ENCODE assay signal across 10 mouse cellular contexts in genomic region chr4:140421926-140422585, GRCm38 (mm10).
DNase-seq lines count a peak whose midpoint lies in the region; ATAC-seq lines count a peak whose summit lies in the region.
"Had no signal": no experiment of that assay in that cellular context is flagged by ENCODE, and none has a peak within 500 bp of the region (broad histone marks: within the 10 kb centered on the region; RNA-seq: fewer than 3 reads in every experiment).

No protein-coding gene starts in this region.

- WGBS in kidney, embryonic 16.5 days: 79% methylated on average over 7 of the region's 7 CpGs
- 43% methylated on average over 7 of the region's 7 CpGs for whole genome bisulfite sequencing in liver, embryonic 15.5 days (ENCODE audit: insufficient replicate concordance)

- H3K27ac ChIP-seq in kidney, embryonic 16.5 days (ENCODE audit: low read length): no peak overlapping the region
- H3K27ac ChIP-seq in liver, embryonic 15.5 days (replicated peaks): no peak overlapping the region
- H3K27ac ChIP-seq: forebrain, embryonic 10.5 days had no signal

- H3K36me3 ChIP-seq in kidney, embryonic 16.5 days (ENCODE audit: insufficient read depth, low read length): no peaks in the 10 kb centered on the region
- H3K36me3 ChIP-seq in liver, embryonic 15.5 days (replicated peaks): no peaks in the 10 kb centered on the region
- H3K36me3 ChIP-seq: forebrain, embryonic 10.5 days had no signal

- H3K9ac ChIP-seq in kidney, embryonic 16.5 days (replicated peaks; ENCODE audit: low read length): no peak overlapping the region
- no peak overlapping the region for H3K9ac ChIP-seq in liver, embryonic 15.5 days
- H3K9ac ChIP-seq: lung, embryonic 14.5 days had no signal

- peak; percentile 50 for DNase-seq in kidney, adult 18-20 months
- DNase-seq in adrenal gland, postnatal 25 days: peak; percentile 29
- DNase-seq in heart, postnatal 36 days: peak; percentile 18 to 57
- DNase-seq in layer of hippocampus, adult 8-10 months (ENCODE audit: low spot score in 2 of 2): no peak
- DNase-seq in right cerebral cortex, postnatal 25 days: no peak
- no peak for DNase-seq in thymus, postnatal 14 days
- DNase-seq: lung, embryonic 14.5 days had no signal

- peaks cover 10% of the 10 kb centered on the region for H3K4me1 ChIP-seq in kidney, embryonic 16.5 days (ENCODE audit: insufficient read depth, low read length)
- H3K4me1 ChIP-seq in liver, embryonic 15.5 days (replicated peaks): peaks cover 8% of the 10 kb centered on the region; the same call in 1 of the 2 replicates

- ATAC-seq in kidney, embryonic 16.5 days (ENCODE audit: low FRiP score, low TSS enrichment): no peak
- peak; percentile 44 for ATAC-seq in liver, embryonic 15.5 days (ENCODE audit: insufficient read depth)

- H3K4me2 ChIP-seq in kidney, embryonic 16.5 days (replicated peaks; ENCODE audit: low read depth, low read length): no peak overlapping the region
- peak overlapping the region; percentile 29; the same call in 1 of the 2 replicates for H3K4me2 ChIP-seq in liver, embryonic 15.5 days
- H3K4me2 ChIP-seq: lung, embryonic 14.5 days had no signal

- no peaks in the 10 kb centered on the region; the same call in 1 of the 2 replicates for H3K9me3 ChIP-seq in kidney, embryonic 16.5 days (ENCODE audit: low read length)
- H3K9me3 ChIP-seq in liver, embryonic 15.5 days (replicated peaks): no peaks in the 10 kb centered on the region
- H3K9me3 ChIP-seq: forebrain, embryonic 10.5 days had no signal

- no peaks in the 10 kb centered on the region for H3K27me3 ChIP-seq in kidney, embryonic 16.5 days (ENCODE audit: insufficient read depth, low read length)
- no peaks in the 10 kb centered on the region for H3K27me3 ChIP-seq in liver, embryonic 15.5 days

- H3K4me3 ChIP-seq in kidney, embryonic 16.5 days (ENCODE audit: low read length): no peak overlapping the region
- H3K4me3 ChIP-seq in liver, embryonic 15.5 days (replicated peaks): no peak overlapping the region
- H3K4me3 ChIP-seq: forebrain, embryonic 10.5 days had no signal

- intact Hi-C loops in heart, postnatal 36 days (cut with DNase I): no loop called here

Comparison
In these comparisons a context has a peak if more than half of its experiments do, and no peak if none do; other contexts are left out.
1. DNase-seq: peak in kidney, adult 18-20 months (single experiment), adrenal gland, postnatal 25 days (single experiment) and heart, postnatal 36 days (2 of 2); none in layer of hippocampus, adult 8-10 months (0 of 2), right cerebral cortex, postnatal 25 days (single experiment) and thymus, postnatal 14 days (single experiment).